Mouse (Mus musculus) liver, adult (tissue): Measurements from ENCODE around the gene Slc7a14.

Source experiments
- GATA4 ChIP-seq: IDR thresholded peaks from 2 replicates; pipeline ENCODE4 v1.6.1; 2014; ENCODE audit warnings: mild to moderate bottlenecking, low read length; ENCODE audit not compliant: insufficient replicate concordance

Gene Slc7a14

DNA sequence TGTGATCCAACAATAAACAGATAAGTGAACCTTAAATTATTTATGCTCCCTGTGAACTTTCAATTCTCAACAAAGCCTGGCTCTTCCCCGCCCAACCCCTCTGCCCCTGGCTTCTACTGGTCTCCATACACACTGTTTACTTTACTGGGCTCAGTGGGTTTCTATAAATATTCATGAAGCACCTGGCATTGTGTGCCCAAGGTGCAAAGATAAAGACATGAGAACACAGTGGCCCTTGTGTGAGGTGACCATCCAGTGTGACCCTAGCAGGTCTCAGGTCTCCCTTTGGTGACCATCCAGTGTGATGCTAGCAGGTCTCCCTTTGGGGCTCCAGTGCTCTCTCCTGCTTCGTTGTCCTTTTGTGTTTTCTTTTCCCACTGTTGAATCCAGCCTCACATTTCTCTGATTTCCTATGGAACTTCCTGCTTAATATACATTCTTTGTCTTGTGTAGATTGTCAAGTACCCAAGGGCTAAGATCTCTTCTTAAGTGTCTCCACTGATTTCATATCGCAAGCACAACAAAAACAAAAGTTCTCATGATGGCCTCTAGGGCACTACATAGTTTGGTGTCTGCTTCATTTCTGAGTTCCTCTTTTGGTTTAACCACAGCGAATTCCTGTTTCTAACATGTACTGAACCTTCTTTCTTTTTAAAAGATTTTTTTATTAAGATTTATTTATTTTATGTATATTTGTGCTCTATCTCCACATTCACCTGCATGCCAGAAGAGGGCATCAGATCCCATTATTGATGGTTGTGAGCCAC, 40.4 kb downstream of the Slc7a14 start:
- TF ChIP-seq GATA4, result no peak

DNA sequence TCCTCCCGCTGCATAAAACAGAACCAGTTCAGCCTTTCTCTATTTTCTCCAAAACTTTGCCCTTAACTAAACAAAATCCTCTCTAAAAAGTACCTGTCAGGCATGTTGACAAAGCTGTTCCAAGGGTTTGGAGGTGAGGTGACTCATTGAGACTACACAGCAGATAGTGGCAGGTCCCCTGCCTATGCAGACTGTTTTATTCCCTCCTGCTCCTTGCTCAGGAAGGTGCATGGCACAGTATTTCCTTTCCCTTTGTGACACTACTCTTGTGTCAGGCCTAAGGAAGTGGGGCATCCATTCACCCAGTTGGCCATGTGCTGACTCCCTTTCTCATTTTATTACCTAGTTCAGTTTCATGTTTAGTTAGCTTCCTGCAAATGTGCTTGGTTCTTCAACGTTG, 42.3 kb downstream of the Slc7a14 start:
- no peak for TF ChIP-seq GATA4

DNA sequence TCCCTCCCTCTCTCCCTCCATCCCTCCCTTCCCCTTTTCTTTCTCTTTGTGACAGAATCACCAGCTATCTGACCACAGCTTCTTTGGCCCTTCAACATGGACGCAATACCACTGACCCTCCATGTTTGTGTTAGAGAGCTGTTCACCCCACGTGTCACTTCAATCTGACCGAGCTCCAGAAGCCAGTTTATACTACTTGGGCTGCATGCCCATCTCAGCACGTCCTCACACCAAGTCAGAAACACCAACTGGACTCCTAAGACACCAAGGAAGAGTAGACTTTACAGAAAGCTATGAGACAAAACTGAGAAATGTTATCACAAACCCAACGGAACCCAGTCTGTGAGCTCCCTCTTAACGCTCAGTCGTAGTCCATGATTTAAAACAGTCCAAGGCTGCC, 43.2 kb downstream of the Slc7a14 start:
- no peak for TF ChIP-seq GATA4

DNA sequence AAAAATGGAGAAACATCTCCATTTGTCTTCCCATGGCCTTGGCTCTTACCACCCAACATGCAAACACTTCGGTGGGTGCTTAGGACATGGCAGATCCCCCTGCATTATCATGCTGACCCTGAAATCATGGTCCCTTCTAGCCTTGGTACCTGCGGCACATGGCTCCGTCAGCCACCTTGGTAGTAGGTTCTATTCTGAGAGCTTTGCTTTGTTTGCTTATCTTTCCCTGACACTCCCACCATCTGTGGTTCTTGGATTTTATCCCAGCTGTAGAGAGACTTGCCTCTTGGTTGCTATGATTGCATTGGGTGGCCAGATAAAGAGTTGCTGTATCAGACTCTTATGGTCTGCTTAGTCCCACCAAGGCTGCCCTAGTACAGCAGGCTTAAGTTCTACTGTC, 46.6 kb downstream of the Slc7a14 start:
- TF ChIP-seq GATA4, result no peak

DNA sequence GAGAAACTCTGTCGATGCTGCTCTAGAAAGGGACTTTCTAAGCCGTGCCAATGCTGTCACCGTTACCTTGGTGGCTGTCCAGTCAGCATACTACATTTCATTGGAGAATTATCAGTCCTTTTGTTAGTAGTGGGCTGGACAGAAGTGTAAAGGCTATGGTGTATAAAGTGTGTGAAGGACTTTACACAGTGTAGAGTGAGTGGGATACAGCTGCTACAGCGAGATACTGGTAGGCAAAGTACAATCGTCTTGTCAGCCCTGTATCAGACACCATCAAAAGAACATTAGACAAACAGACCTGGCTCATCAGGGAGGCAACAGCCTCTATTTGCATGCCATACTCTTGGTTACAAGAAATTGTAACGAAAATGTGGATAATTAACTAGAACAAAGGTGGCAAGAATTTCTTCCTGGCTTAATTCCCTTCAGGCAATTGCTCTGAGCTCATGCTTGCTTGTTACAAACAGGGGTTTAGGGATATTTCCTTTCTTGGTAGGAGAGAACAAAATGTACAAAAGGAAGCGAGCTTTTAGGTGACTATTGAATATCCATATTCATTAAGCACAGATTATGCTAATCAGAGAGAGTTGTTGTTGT, 48.7 kb downstream of the Slc7a14 start:
- TF ChIP-seq GATA4, result no peak

DNA sequence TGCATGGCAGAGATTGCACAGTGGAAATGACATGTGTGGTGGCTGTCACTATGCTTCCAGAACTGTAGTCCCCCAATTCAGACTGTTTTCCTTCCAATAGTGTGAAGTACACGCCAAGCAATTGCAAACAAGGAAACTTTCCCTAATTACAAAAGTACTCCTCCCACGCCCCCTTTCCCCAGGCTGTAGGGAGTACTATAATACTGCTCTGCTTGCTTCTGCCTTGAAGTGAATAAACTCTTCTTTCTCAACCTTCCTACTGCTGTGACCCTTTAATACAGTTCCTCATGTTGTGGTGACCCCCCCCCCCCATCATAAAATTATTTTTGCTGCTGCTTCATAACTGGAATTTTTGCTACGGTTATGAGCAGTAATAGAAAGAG, 49.2 kb downstream of the Slc7a14 start:
- no peak for TF ChIP-seq GATA4

DNA sequence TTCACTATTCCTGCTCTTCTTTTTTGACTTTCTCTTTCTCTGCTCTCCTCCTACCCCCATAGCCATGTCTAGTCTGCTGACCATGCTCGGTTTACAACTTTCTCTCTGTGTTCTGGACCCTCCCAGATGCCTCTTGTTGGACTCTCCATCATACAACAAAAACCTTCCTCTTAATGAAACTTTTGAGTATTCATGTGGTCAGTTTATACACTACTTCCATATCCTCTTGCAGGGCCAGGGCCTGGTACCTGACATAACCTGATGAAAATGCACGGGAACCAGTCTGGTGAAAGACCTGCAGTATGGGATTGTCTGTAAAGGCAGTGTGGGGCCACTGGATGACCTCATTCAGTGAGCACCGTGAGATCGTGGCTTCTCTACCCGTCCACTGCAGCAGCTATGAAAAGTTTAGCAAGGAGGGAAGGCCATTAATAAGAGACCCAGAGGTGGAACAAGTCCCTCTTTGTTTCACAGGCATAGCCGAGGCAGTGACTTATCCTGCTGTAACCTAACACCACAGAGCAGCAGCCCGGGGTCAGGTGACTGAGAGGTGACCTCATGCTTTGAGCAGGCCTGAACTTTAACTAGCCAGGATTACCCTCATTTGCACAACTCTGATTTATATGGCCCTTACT, 49.7 kb downstream of the Slc7a14 start:
- TF ChIP-seq GATA4, result no peak

DNA sequence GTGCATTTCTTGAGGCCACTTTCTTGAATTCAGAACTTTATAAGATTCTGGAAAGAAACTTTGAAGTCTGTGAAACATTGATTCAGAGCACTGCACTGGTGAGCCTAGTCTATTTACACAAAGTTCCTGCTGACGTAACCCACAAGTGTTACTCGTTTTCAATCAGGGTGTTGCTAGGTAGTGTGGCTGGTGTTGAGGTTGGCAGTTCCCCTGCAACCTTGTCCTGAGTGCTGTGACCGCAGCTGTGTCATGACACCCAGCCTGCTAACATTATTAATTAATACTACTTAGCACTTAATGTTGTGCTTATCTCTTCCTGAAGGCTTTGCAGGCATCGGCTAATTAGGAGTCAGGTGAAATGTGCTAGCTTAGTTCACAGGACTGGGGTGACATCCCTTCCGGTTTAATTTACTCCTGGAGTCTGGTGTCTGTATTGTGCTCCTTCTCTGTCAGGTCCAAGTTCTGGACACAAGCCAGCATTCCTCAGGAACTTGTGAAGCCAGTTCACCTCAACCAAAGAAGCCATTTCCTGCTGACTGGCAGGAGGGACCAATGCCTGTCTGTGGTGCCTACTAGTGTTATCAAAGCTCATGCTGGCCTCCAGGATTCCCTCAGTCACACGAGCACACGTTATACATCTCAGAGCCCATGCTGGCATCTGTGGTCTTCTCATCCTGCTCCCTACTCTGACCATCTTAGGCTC, 50.5 kb downstream of the Slc7a14 start:
- no peak for TF ChIP-seq GATA4

DNA sequence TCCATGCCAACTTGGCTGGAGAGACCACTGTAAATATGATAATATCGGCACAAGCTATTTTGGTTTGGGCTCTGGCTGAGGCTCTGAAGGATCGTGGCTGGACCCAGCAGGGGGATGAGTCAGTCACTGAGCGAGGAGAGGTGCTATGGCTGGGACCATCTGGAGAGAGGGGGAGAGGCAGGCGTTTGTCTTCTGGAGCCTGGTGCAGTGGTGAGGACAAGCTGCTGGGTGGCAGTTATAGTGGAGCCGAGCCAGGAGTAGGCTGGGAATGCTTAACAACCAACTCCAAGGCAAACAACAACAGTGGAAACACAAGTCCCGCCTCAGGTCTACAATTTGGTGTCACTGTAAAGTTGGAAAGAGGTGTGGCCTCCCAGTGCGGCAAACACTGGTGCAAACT, 55.8 kb downstream of the Slc7a14 start:
- no peak for TF ChIP-seq GATA4

DNA sequence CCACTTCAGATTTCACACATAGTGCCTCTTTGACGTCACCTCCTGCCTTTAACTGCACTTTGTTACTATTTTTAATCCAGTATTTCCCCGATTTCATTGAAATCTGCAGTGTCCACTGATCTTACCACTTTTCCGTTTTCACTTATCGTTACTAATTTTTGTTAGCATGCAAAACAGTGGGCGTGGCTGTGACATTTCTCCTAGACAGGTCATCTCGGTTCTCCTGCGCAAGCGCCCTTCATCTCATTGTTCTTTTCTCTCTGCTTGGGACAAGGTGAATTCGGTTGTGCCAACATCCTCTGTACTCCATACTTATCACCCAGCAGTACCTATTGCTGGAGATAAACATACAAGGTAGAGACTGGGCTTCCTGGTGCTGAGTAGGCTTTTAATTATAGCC, 56.3 kb downstream of the Slc7a14 start:
- no peak for TF ChIP-seq GATA4

DNA sequence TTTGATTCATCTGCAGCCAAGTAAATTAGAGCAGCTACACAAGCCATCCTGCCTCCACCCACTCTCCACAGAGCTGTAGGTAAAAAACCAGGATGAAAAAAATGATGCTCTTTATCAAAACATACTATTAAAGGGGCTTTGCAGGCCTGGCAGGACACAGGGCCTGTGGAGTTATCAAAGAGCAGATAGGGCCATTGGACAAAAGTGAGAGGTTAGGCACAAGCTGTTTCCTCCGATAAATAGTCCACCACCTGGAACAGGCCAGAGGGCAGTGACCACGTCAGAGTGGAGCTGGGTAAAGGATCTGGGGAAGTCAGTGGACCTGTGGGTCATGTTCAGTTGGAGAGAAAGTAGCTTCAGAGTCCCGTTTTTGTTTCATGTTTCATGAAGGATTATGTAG, 57.6 kb downstream of the Slc7a14 start:
- TF ChIP-seq GATA4, result no peak

DNA sequence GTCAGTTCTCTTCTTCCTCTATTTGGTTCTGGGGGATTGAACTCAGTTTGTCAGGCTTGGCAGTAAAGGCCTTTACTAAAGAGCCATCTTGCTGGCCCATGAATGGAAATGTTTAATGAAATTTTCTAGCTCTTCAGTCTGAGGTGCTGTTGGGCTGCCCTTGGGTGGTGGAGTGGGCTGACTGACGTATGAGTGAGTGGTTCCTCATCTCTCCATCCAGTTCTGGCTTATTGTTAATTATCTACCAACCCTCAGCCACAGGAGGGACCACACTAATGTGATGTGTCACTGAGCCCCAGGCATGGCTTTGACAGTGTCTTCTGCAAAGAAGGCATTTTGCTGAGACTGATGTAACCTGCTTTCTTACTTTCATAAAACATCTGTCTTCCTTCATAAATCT, 66.7 kb downstream of the Slc7a14 start:
- TF ChIP-seq GATA4, result no peak

DNA sequence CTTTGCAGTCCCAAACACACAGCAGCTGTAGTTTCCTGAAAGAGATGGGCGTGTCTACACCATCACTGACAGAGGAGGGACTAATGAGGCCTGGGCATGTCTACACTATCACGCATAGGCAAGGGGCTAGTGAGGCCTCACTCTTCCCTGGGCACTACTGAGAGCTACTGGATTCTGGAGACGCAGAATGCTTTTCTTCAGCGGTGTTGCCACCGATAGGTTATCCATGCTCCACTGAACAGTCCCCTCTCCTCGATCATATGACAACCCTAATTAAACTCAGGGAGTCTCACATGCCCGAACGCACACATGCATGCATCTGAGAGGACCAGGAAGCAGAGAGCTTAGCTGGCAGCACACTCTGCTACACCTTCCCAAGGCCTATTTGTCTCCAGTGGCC, 69.3 kb downstream of the Slc7a14 start:
- TF ChIP-seq GATA4, result no peak

DNA sequence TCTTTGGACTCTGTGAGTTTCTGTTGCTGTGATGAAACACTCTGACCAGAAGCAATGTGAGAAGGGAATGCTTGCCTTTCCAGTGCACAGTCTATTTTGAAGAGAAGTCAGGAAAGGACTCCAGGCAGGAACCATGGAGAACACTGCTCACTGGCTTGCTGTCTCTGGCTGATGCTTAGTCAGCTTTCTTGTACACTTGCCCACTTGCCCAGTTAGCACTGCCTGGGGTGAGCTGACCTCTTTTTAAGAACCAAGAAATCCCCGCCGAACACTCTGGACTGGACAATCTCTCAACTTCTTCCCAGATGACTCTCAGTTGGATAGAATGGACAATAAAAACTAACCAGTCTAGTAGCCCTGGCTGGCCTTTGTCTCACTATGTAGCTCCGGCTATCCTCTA, 70.5 kb downstream of the Slc7a14 start:
- TF ChIP-seq GATA4, result no peak

DNA sequence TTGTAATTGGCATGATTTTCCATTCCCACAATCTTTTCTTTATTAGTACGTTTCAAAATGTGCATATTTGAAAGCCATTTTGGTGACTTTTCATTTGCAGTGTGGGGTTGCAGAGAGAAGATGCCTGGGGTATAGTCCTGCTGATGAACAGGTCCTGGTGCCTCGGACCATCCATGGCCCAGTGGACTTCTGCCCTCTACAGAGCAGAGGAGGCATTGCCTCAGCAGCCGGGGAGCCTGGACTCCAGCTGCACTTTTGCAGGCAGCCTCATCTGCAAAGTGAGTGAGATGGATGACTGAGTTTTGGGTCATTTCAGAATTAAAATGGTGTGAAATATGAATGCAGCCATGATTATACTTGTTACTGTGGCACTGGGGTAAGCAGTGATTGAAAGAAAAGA, 72.2 kb downstream of the Slc7a14 start:
- TF ChIP-seq GATA4, result no peak

DNA sequence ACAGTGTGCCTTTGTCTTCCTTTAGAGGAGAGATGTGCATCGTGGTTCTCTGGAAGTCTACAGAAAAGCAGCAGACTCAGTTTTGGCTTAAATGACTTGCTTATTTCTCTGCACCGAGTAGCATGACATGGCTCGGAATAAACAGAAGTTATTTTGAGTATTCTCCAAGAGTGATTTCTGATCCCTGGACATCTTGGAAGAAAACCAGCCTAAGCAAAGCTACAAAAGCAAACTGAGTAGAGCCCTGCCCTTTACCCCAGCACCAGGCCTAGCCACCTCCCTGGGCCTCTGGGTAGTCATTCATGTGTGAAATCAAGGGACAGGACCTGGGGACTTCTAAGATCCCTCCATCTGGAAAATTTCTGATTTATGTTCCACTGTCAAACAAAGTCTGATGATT, 74.0 kb downstream of the Slc7a14 start:
- TF ChIP-seq GATA4, result no peak
